Mouse (Mus musculus): ENCODE measurements around the gene Oprl1. TPM values are rescaled to one million over a fixed set of nuclear protein-coding genes. Genes with fewer than 3 reads are reported as not detected.

Oprl1 gene
- polyA plus RNA-seq, 1 experiment from 2014 or later = 5.6 TPM

- no peaks in the 10 kb centered on the region for H3K9me3 ChIP-seq
- peak within 1 kb of the TSS; percentile 55 for H3K27ac ChIP-seq
- ATAC-seq (ENCODE audit: insufficient number of reproducible peaks, insufficient read depth, low FRiP score, low TSS enrichment) = peak; percentile 82
- H3K36me3 ChIP-seq = peaks cover 19% of the 10 kb centered on the region
- peak within 1 kb of the TSS; percentile 92 for H3K4me2 ChIP-seq (replicated peaks)
- H3K9ac ChIP-seq = peak within 1 kb of the TSS; percentile 74
- under 1% methylated on average over 74 of the region's 75 CpGs for WGBS
- H3K4me3 ChIP-seq = peak within 1 kb of the TSS; percentile 69
- no peaks in the 10 kb centered on the region for H3K27me3 ChIP-seq
- H3K4me1 ChIP-seq = peaks cover 14% of the 10 kb centered on the region
These were observed 21.2 kb upstream of the Oprl1 start, which contains the start of gene Rgs19 for GRCm38 (mm10) chr2:181693339-181694280. TSS of gene Rgs19 (minus strand) at chr2:181693977.

- Histone ChIP-seq H3K4me3 (peak overlapping the region; percentile 69), H3K4me2 (replicated peaks) (peak overlapping the region; percentile 92)
- WGBS = 88% methylated on average over 3 of the region's 3 CpGs
These were observed 20.2 kb upstream of the Oprl1 start for GRCm38 (mm10) chr2:181694581-181694980.

GRCm38 (mm10) chr2:181695776-181696175 lies 19.0 kb upstream of the Oprl1 start:
- Histone ChIP-seq H3K9ac (no peak overlapping the region), H3K9me3 (no peaks in the 10 kb centered on the region), H3K4me3 (no peak overlapping the region), H3K27me3 (no peaks in the 10 kb centered on the region), H3K36me3 (0 out of 2 replicates have a peak, but pooled peaks cover 2% of the 10 kb centered on the region), H3K4me2 (replicated peaks) (no peak overlapping the region), H3K27ac (no peak overlapping the region), H3K4me1 (peaks cover 14% of the 10 kb centered on the region)
- no peak for ATAC-seq (ENCODE audit: insufficient number of reproducible peaks, insufficient read depth, low FRiP score, low TSS enrichment)
- 83% methylated on average over 1 of the region's 1 CpGs for WGBS

More at GRCm38 (mm10) chr2:181694581-181694980, 20.2 kb upstream of the Oprl1 start:
- Histone ChIP-seq H3K4me1 (peaks cover 14% of the 10 kb centered on the region), H3K9ac (no peak overlapping the region), H3K27ac (peak overlapping the region; percentile 55; the same call in 1 of the 2 replicates), H3K27me3 (no peaks in the 10 kb centered on the region), H3K36me3 (peaks cover 10% of the 10 kb centered on the region; the same call in 1 of the 2 replicates), H3K9me3 (no peaks in the 10 kb centered on the region)
- no peak for ATAC-seq (ENCODE audit: insufficient number of reproducible peaks, insufficient read depth, low FRiP score, low TSS enrichment)

- 68% methylated on average over 33 of the region's 33 CpGs for WGBS
- ATAC-seq (ENCODE audit: insufficient number of reproducible peaks, insufficient read depth, low FRiP score, low TSS enrichment) = no peak
These were observed 17.9 kb upstream of the Oprl1 start for GRCm38 (mm10) chr2:181696801-181697420.

GRCm38 (mm10) chr2:181698241-181698640 lies 16.6 kb upstream of the Oprl1 start, which contains the start of gene Lkaaear1:
TSS of gene Lkaaear1 (minus strand) at chr2:181698442.
- Histone ChIP-seq H3K4me3 (no peak within 1 kb of the TSS), H3K27me3 (no peaks in the 10 kb centered on the region), H3K4me2 (replicated peaks) (no peak within 1 kb of the TSS), H3K9me3 (no peaks in the 10 kb centered on the region), H3K4me1 (0 out of 2 replicates have a peak, but pooled peaks cover 6% of the 10 kb centered on the region), H3K36me3 (no peaks in the 10 kb centered on the region), H3K27ac (no peak within 1 kb of the TSS), H3K9ac (no peak within 1 kb of the TSS)
- 50% methylated on average over 5 of the region's 5 CpGs for WGBS
- ATAC-seq (ENCODE audit: insufficient number of reproducible peaks, insufficient read depth, low FRiP score, low TSS enrichment) = no peak

More at GRCm38 (mm10) chr2:181696801-181697420, 17.9 kb upstream of the Oprl1 start:
- Histone ChIP-seq H3K9me3 (no peaks in the 10 kb centered on the region), H3K9ac (no peak overlapping the region), H3K36me3 (no peaks in the 10 kb centered on the region), H3K4me3 (no peak overlapping the region), H3K4me1 (peaks cover 14% of the 10 kb centered on the region), H3K4me2 (replicated peaks) (no peak overlapping the region), H3K27me3 (no peaks in the 10 kb centered on the region), H3K27ac (no peak overlapping the region)

GRCm38 (mm10) chr2:181706668-181707067 lies 8.1 kb upstream of the Oprl1 start:
- Histone ChIP-seq H3K4me1 (no peaks in the 10 kb centered on the region), H3K9me3 (no peaks in the 10 kb centered on the region), H3K27me3 (no peaks in the 10 kb centered on the region), H3K4me3 (no peak overlapping the region), H3K9ac (no peak overlapping the region), H3K27ac (no peak overlapping the region), H3K36me3 (no peaks in the 10 kb centered on the region), H3K4me2 (replicated peaks) (no peak overlapping the region)
- no peak for ATAC-seq (ENCODE audit: insufficient number of reproducible peaks, insufficient read depth, low FRiP score, low TSS enrichment)
- WGBS = 41% methylated on average over 4 of the region's 4 CpGs

- no peaks in the 10 kb centered on the region for H3K36me3 ChIP-seq
- H3K27me3 ChIP-seq = no peaks in the 10 kb centered on the region
- ATAC-seq (ENCODE audit: insufficient number of reproducible peaks, insufficient read depth, low FRiP score, low TSS enrichment) = 0 out of 2 replicates have a peak, but pooled peaks have one; percentile 41
- H3K4me2 ChIP-seq (replicated peaks) = no peak overlapping the region
- H3K4me1 ChIP-seq = peaks cover 4% of the 10 kb centered on the region
- H3K27ac ChIP-seq = no peak overlapping the region
- no peaks in the 10 kb centered on the region for H3K9me3 ChIP-seq
- H3K9ac ChIP-seq = no peak overlapping the region
- no peak overlapping the region for H3K4me3 ChIP-seq
- 90% methylated on average over 1 of the region's 1 CpGs for WGBS
These were observed 1.1 kb upstream of the Oprl1 start for GRCm38 (mm10) chr2:181713749-181714148.

- 64% methylated on average over 3 of the region's 3 CpGs for WGBS
- Histone ChIP-seq H3K4me3 (peak overlapping the region; percentile 28), H3K27ac (no peak overlapping the region)
These were observed 566 bp downstream of the Oprl1 start for GRCm38 (mm10) chr2:181715382-181715781.

GRCm38 (mm10) chr2:181716991-181717390 lies 2.2 kb downstream of the Oprl1 start:
- H3K9me3 ChIP-seq = no peaks in the 10 kb centered on the region
- H3K27ac ChIP-seq = no peak overlapping the region
- no peak for ATAC-seq (ENCODE audit: insufficient number of reproducible peaks, insufficient read depth, low FRiP score, low TSS enrichment)
- no peaks in the 10 kb centered on the region for H3K27me3 ChIP-seq
- H3K4me2 ChIP-seq (replicated peaks) = no peak overlapping the region
- H3K4me3 ChIP-seq = no peak overlapping the region
- H3K4me1 ChIP-seq = peaks cover 4% of the 10 kb centered on the region
- H3K9ac ChIP-seq = no peak overlapping the region
- WGBS = 58% methylated on average over 3 of the region's 3 CpGs
- no peaks in the 10 kb centered on the region for H3K36me3 ChIP-seq

More at GRCm38 (mm10) chr2:181715382-181715781, 566 bp downstream of the Oprl1 start:
- Histone ChIP-seq H3K36me3 (no peaks in the 10 kb centered on the region), H3K27me3 (no peaks in the 10 kb centered on the region), H3K4me1 (peaks cover 4% of the 10 kb centered on the region), H3K9ac (peak overlapping the region; percentile 30; the same call in 1 of the 2 replicates), H3K4me2 (replicated peaks) (peak overlapping the region; percentile 40), H3K9me3 (no peaks in the 10 kb centered on the region)
- peak; percentile 50; the same call in 1 of the 2 replicates for ATAC-seq (ENCODE audit: insufficient number of reproducible peaks, insufficient read depth, low FRiP score, low TSS enrichment)

GRCm38 (mm10) chr2:181720061-181720460 lies 5.2 kb downstream of the Oprl1 start:
- Histone ChIP-seq H3K4me1 (peaks cover 2% of the 10 kb centered on the region), H3K27me3 (no peaks in the 10 kb centered on the region), H3K36me3 (no peaks in the 10 kb centered on the region), H3K4me3 (no peak overlapping the region), H3K9ac (no peak overlapping the region), H3K4me2 (replicated peaks) (no peak overlapping the region), H3K27ac (no peak overlapping the region), H3K9me3 (no peaks in the 10 kb centered on the region)
- no peak for ATAC-seq (ENCODE audit: insufficient number of reproducible peaks, insufficient read depth, low FRiP score, low TSS enrichment)
- 32% methylated on average over 3 of the region's 3 CpGs for WGBS

GRCm38 (mm10) chr2:181721200-181721599 lies 6.4 kb downstream of the Oprl1 start:
- H3K27me3 ChIP-seq = no peaks in the 10 kb centered on the region
- no peak overlapping the region for H3K27ac ChIP-seq
- no peak overlapping the region for H3K4me2 ChIP-seq (replicated peaks)
- no peaks in the 10 kb centered on the region for H3K36me3 ChIP-seq
- H3K4me1 ChIP-seq = no peaks in the 10 kb centered on the region
- no peak overlapping the region for H3K4me3 ChIP-seq
- no peak for ATAC-seq (ENCODE audit: insufficient number of reproducible peaks, insufficient read depth, low FRiP score, low TSS enrichment)
- no peaks in the 10 kb centered on the region for H3K9me3 ChIP-seq
- H3K9ac ChIP-seq = no peak overlapping the region
